Mouse (Mus musculus): ENCODE results near the gene 4930442H23Rik. TPM values are rescaled to one million over a fixed set of nuclear protein-coding genes. Genes with fewer than 3 reads are reported as not detected.
"Not testable (repeated sequence)": the region's sequence is repeated elsewhere in the genome, so short reads cannot be mapped to it uniquely, and the experiment has no call there.

The 4930442H23Rik gene
- polyA plus RNA-seq, 1 experiment from 2014 or later: 0.07 TPM

GRCm38 (mm10) chr10:81174617-81175344, 8.9 kb downstream of the 4930442H23Rik start:
- Histone ChIP-seq H3K4me3 (ENCODE audit: low read depth, low read length) (peak overlapping the region; percentile 29), H3K27ac (replicated peaks) (peak overlapping the region; percentile 69), H3K9ac (ENCODE audit: low read length) (0 out of 2 replicates have a peak overlapping the region, but pooled peaks have one; percentile 23), H3K9me3 (ENCODE audit: control insufficient read depth, low read length) (no peaks in the 10 kb centered on the region), H3K27me3 (ENCODE audit: control insufficient read depth, insufficient read depth, low read length) (no peaks in the 10 kb centered on the region), H3K4me2 (replicated peaks; ENCODE audit: low read depth) (peak overlapping the region; percentile 51), H3K4me1 (replicated peaks; ENCODE audit: control insufficient read depth, insufficient read depth) (peaks cover 4% of the 10 kb centered on the region; the same call in 1 of the 2 replicates), H3K36me3 (ENCODE audit: control insufficient read depth, insufficient read depth, low read length) (peaks cover 19% of the 10 kb centered on the region)
- DNase-seq (ENCODE audit: low spot score) (peak; percentile 91), ATAC-seq (ENCODE audit: low FRiP score, low TSS enrichment) (peak; percentile 50)
- 7% methylated on average over 29 of the region's 29 CpGs for WGBS
- TF ChIP-seq CTCF (IDR thresholded peaks at IDR 0.05; ENCODE audit: low read depth) (peak; percentile 94), EP300 (optimal IDR thresholded peaks at IDR 0.05) (no peak)

- Histone ChIP-seq H3K4me3 (ENCODE audit: low read depth, low read length) (no peak overlapping the region), H3K9me3 (ENCODE audit: control insufficient read depth, low read length) (no peaks in the 10 kb centered on the region), H3K27me3 (ENCODE audit: control insufficient read depth, insufficient read depth, low read length) (no peaks in the 10 kb centered on the region), H3K4me1 (replicated peaks; ENCODE audit: control insufficient read depth, insufficient read depth) (peaks cover 4% of the 10 kb centered on the region; the same call in 1 of the 2 replicates), H3K9ac (ENCODE audit: low read length) (0 out of 2 replicates have a peak overlapping the region, but pooled peaks have one; percentile 27), H3K36me3 (ENCODE audit: control insufficient read depth, insufficient read depth, low read length) (peaks cover 3% of the 10 kb centered on the region; the same call in 1 of the 2 replicates), H3K4me2 (replicated peaks; ENCODE audit: low read depth) (peak overlapping the region; percentile 32), H3K27ac (replicated peaks) (peak overlapping the region; percentile 88)
- TF ChIP-seq CTCF (IDR thresholded peaks at IDR 0.05; ENCODE audit: low read depth) (peak; percentile 94), EP300 (optimal IDR thresholded peaks at IDR 0.05) (no peak)
- 2% methylated on average over 21 of the region's 21 CpGs for WGBS
- ATAC-seq (ENCODE audit: low FRiP score, low TSS enrichment) (peak; percentile 14; the same call in 1 of the 2 replicates), DNase-seq (ENCODE audit: low spot score) (peak; percentile 85)
These were observed 10.5 kb downstream of the 4930442H23Rik start for GRCm38 (mm10) chr10:81173132-81173531.

DNA sequence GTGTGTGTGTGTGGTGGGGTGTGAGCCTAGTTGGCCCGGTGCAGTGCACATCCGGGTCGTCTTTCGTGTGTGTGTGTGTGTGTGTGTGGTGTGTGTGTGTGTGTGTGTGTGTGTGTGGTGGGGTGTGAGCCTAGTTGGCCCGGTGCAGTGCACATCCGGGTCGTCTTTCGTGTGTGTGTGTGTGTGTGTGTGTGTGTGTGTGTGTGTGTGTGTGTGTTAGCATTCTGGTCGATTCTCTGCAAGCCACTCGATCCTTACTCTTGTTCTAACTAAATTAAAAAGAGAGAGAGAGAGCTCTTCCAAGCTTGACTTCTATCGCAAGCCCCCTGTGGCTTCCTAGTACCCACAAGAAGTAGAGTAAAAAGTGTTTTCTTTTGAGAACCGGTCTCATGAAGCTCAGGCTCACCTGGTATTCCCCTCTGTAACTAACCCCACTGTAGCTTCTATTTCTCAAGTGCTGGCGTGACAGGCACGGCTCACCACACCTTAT, 14.2 kb downstream of the 4930442H23Rik start:
- ATAC-seq (ENCODE audit: low FRiP score, low TSS enrichment): peak; percentile 65
- H3K27me3 ChIP-seq (ENCODE audit: control insufficient read depth, insufficient read depth, low read length); H3K4me3 ChIP-seq (ENCODE audit: low read depth, low read length); H3K4me1 ChIP-seq (replicated peaks; ENCODE audit: control insufficient read depth, insufficient read depth); H3K9ac ChIP-seq (ENCODE audit: low read length); H3K9me3 ChIP-seq (ENCODE audit: control insufficient read depth, low read length); H3K36me3 ChIP-seq (ENCODE audit: control insufficient read depth, insufficient read depth, low read length): not testable (repeated sequence)
- 21% methylated on average over 11 of the region's 14 CpGs for WGBS
- peak overlapping the region; percentile 81 for H3K27ac ChIP-seq (replicated peaks)
- H3K4me2 ChIP-seq (replicated peaks; ENCODE audit: low read depth): 0 out of 2 replicates have a peak overlapping the region, but pooled peaks have one; percentile 20
- DNase-seq (ENCODE audit: low spot score): peak; percentile 42

DNA sequence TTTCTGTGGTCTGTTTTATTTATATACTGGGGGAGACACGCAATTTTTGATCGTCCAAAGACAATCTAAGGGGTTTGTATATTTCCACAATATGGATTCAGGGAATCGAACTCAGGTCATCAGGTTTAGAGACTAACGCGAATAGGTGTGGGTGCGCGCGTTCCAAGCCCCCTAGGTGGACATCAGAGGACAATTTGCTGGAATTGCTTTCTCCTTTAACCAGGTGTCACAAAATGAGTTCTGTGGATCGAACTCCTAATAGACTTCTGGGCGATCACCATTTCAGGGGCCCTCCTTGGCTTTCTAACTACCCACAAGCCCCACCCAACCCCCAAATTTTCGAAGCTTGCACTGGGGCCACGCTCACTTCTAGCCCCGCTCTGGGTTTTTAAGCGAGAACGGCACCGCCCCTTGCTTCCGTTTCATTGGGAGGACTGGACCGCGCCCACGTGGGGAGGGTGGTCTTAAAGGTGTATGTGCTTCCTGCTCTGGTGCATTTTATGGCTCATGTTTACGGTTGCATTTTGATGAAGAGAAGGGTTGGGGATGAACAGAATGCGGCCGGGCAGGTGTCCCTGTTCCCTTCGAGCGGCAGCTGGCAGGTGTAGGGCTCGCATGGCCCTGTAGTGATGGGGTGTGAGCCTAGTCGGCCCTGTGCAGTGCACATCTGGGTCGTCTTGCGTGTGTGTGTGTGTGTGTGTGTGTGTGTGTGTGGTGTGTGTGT, 15.0 kb downstream of the 4930442H23Rik start:
- no peak for TF ChIP-seq EP300 (optimal IDR thresholded peaks at IDR 0.05)
- TF ChIP-seq CTCF (IDR thresholded peaks at IDR 0.05; ENCODE audit: low read depth): no peak
- Histone ChIP-seq H3K4me3 (ENCODE audit: low read depth, low read length) (peak overlapping the region; percentile 42), H3K27me3 (ENCODE audit: control insufficient read depth, insufficient read depth, low read length) (no peaks in the 10 kb centered on the region), H3K27ac (replicated peaks) (peak overlapping the region; percentile 87), H3K4me1 (replicated peaks; ENCODE audit: control insufficient read depth, insufficient read depth) (no peaks in the 10 kb centered on the region), H3K9me3 (ENCODE audit: control insufficient read depth, low read length) (no peaks in the 10 kb centered on the region), H3K9ac (ENCODE audit: low read length) (peak overlapping the region; percentile 55), H3K36me3 (ENCODE audit: control insufficient read depth, insufficient read depth, low read length) (peaks cover 1% of the 10 kb centered on the region; the same call in 1 of the 2 replicates), H3K4me2 (replicated peaks; ENCODE audit: low read depth) (peak overlapping the region; percentile 75)
- DNase-seq (ENCODE audit: low spot score) (peak; percentile 90), ATAC-seq (ENCODE audit: low FRiP score, low TSS enrichment) (peak; percentile 55)
- WGBS: under 1% methylated on average over 29 of the region's 29 CpGs

DNA sequence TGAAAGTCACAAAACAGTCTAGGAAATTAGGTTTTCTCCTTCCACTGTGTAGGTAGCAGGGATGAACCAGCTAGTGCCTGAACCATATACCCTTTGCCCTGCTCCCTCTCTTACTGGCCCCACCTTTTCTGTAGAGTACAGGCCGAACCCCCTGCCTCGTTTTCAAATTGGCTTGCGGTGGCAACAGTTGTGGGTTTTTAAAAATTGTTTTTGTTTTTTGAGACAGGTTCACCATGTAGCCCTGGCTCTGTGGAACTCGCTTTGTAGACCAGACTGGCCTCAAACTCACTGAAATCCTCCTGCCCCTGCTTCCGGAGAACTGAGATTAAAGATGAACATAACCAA, 15.6 kb downstream of the 4930442H23Rik start:
- Histone ChIP-seq H3K27me3 (ENCODE audit: control insufficient read depth, insufficient read depth, low read length) (no peaks in the 10 kb centered on the region), H3K36me3 (ENCODE audit: control insufficient read depth, insufficient read depth, low read length) (peaks cover 7% of the 10 kb centered on the region; the same call in 1 of the 2 replicates), H3K9me3 (ENCODE audit: control insufficient read depth, low read length) (no peaks in the 10 kb centered on the region), H3K4me1 (replicated peaks; ENCODE audit: control insufficient read depth, insufficient read depth) (no peaks in the 10 kb centered on the region), H3K4me2 (replicated peaks; ENCODE audit: low read depth) (peak overlapping the region; percentile 75), H3K9ac (ENCODE audit: low read length) (0 out of 2 replicates have a peak overlapping the region, but pooled peaks have one; percentile 9), H3K27ac (replicated peaks) (peak overlapping the region; percentile 87), H3K4me3 (ENCODE audit: low read depth, low read length) (peak overlapping the region; percentile 42)
- 8% methylated on average over 5 of the region's 5 CpGs for WGBS
- ATAC-seq (ENCODE audit: low FRiP score, low TSS enrichment) (peak; percentile 48), DNase-seq (ENCODE audit: low spot score) (no peak)
- no peak for TF ChIP-seq CTCF (IDR thresholded peaks at IDR 0.05; ENCODE audit: low read depth)
- no peak for TF ChIP-seq EP300 (optimal IDR thresholded peaks at IDR 0.05)
